Mouse (Mus musculus): ENCODE measurements around the gene Taz. TPM values are rescaled to one million over a fixed set of nuclear protein-coding genes. Genes with fewer than 3 reads are reported as not detected.
A peak's percentile ranks its signal among the peaks of the same experiment; 100 is the strongest.

The Taz gene
- polyA plus RNA-seq (2016; fragmentation: Nextera tagmentation; extraction: Ambion mirVana): 70.5 and 71.3 TPM in 2 replicates

- Histone ChIP-seq H3K9ac (peak within 1 kb of the TSS; percentile 79), H3K27me3 (replicated peaks) (no peaks in the 10 kb centered on the region), H3K9me3 (replicated peaks) (no peaks in the 10 kb centered on the region), H3K4me2 (peak within 1 kb of the TSS; percentile 80), H3K4me1 (replicated peaks) (peaks cover 7% of the 10 kb centered on the region), H3K4me3 (peak within 1 kb of the TSS; percentile 57), H3K36me3 (0 out of 2 replicates have a peak, but pooled peaks cover 3% of the 10 kb centered on the region), H3K27ac (ENCODE audit: poor library complexity, severe bottlenecking) (peak within 1 kb of the TSS; percentile 88)
- WGBS: 12% methylated on average over 16 of the region's 16 CpGs
- peak; percentile 93 for ATAC-seq (ENCODE audit: insufficient number of reproducible peaks, low FRiP score)
Observed at GRCm38 (mm10) chrX:74281732-74282394, at the start of gene Taz, which contains the start of gene Dnase1l1. Taz (plus strand) TSS chrX:74281912. Dnase1l1 (minus strand) TSS chrX:74282337.

- WGBS: 86% methylated on average over 5 of the region's 5 CpGs
Observed at GRCm38 (mm10) chrX:74233196-74233595, 48.5 kb upstream of the Taz start.

GRCm38 (mm10) chrX:74240332-74240731 lies 41.4 kb upstream of the Taz start:
- 84% methylated on average over 4 of the region's 4 CpGs for WGBS
- peaks cover 78% of the 10 kb centered on the region for H3K36me3 ChIP-seq
- no peaks in the 10 kb centered on the region for H3K9me3 ChIP-seq (replicated peaks)
- no peak overlapping the region for H3K4me2 ChIP-seq
- ATAC-seq (ENCODE audit: insufficient number of reproducible peaks, low FRiP score): no peak
- no peak overlapping the region for H3K4me3 ChIP-seq
- peaks cover 15% of the 10 kb centered on the region for H3K4me1 ChIP-seq (replicated peaks)
- H3K9ac ChIP-seq: no peak overlapping the region; the same call in 1 of the 2 replicates
- no peak overlapping the region for H3K27ac ChIP-seq (ENCODE audit: poor library complexity, severe bottlenecking)
- no peaks in the 10 kb centered on the region for H3K27me3 ChIP-seq (replicated peaks)

More at GRCm38 (mm10) chrX:74233196-74233595, 48.5 kb upstream of the Taz start:
- Histone ChIP-seq H3K36me3 (peaks cover 97% of the 10 kb centered on the region), H3K4me3 (no peak overlapping the region), H3K27ac (ENCODE audit: poor library complexity, severe bottlenecking) (no peak overlapping the region), H3K27me3 (replicated peaks) (no peaks in the 10 kb centered on the region), H3K9ac (no peak overlapping the region), H3K9me3 (replicated peaks) (no peaks in the 10 kb centered on the region), H3K4me2 (no peak overlapping the region), H3K4me1 (replicated peaks) (no peaks in the 10 kb centered on the region)
- no peak for ATAC-seq (ENCODE audit: insufficient number of reproducible peaks, low FRiP score)

- 76% methylated on average over 2 of the region's 2 CpGs for WGBS
- Histone ChIP-seq H3K4me1 (replicated peaks) (peaks cover 15% of the 10 kb centered on the region), H3K4me3 (peak overlapping the region; percentile 73), H3K27ac (ENCODE audit: poor library complexity, severe bottlenecking) (peak overlapping the region; percentile 96; the same call in 1 of the 2 replicates), H3K9ac (peak overlapping the region; percentile 90), H3K9me3 (replicated peaks) (no peaks in the 10 kb centered on the region), H3K4me2 (peak overlapping the region; percentile 76), H3K36me3 (peaks cover 50% of the 10 kb centered on the region), H3K27me3 (replicated peaks) (no peaks in the 10 kb centered on the region)
- no peak for ATAC-seq (ENCODE audit: insufficient number of reproducible peaks, low FRiP score)
Observed at GRCm38 (mm10) chrX:74243396-74243795, 38.3 kb upstream of the Taz start.

- Histone ChIP-seq H3K36me3 (peaks cover 46% of the 10 kb centered on the region), H3K4me3 (peak overlapping the region; percentile 73), H3K4me1 (replicated peaks) (peaks cover 15% of the 10 kb centered on the region), H3K9ac (peak overlapping the region; percentile 90), H3K9me3 (replicated peaks) (no peaks in the 10 kb centered on the region), H3K27ac (ENCODE audit: poor library complexity, severe bottlenecking) (peak overlapping the region; percentile 96), H3K27me3 (replicated peaks) (no peaks in the 10 kb centered on the region), H3K4me2 (peak overlapping the region; percentile 76)
- ATAC-seq (ENCODE audit: insufficient number of reproducible peaks, low FRiP score): no peak
- 37% methylated on average over 3 of the region's 3 CpGs for WGBS
Observed at GRCm38 (mm10) chrX:74243807-74244206, 37.9 kb upstream of the Taz start.

DNA sequence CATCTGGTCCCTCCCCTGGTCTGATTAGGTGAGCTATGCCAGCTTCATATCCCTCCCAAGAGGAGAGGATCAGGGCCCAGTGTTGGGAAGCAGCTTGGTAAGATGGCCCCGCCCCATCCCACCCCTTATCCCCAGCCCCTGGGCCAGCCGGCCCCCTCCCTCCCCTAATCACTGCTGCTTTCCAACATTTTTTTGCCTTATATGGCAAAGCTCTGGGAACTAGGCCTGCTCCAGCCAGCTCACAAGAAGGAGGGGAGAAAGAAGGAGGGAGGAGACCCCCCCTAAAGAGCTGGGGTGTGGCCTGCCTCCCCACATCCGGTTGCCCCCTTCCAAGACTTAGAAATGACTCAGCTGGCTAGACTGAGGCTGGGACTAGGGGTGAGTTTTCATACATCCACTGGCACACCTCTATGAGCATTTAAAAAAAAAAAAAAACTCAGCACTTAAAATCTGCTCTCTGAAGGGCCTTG lies 37.1 kb upstream of the Taz start:
- Histone ChIP-seq H3K27ac (ENCODE audit: poor library complexity, severe bottlenecking) (peak overlapping the region; percentile 96), H3K4me3 (peak overlapping the region; percentile 73), H3K4me1 (replicated peaks) (peaks cover 15% of the 10 kb centered on the region), H3K9ac (peak overlapping the region; percentile 90), H3K4me2 (peak overlapping the region; percentile 76), H3K36me3 (peaks cover 38% of the 10 kb centered on the region), H3K9me3 (replicated peaks) (no peaks in the 10 kb centered on the region), H3K27me3 (replicated peaks) (no peaks in the 10 kb centered on the region)
- ATAC-seq (ENCODE audit: insufficient number of reproducible peaks, low FRiP score): peak; percentile 60
- 13% methylated on average over 3 of the region's 3 CpGs for whole genome bisulfite sequencing

GRCm38 (mm10) chrX:74245107-74245506 lies 36.6 kb upstream of the Taz start:
- peak overlapping the region; percentile 73 for H3K4me3 ChIP-seq
- 35% methylated on average over 1 of the region's 1 CpGs for WGBS
- H3K4me1 ChIP-seq (replicated peaks): peaks cover 17% of the 10 kb centered on the region
- no peaks in the 10 kb centered on the region for H3K27me3 ChIP-seq (replicated peaks)
- H3K4me2 ChIP-seq: peak overlapping the region; percentile 76
- peak overlapping the region; percentile 90 for H3K9ac ChIP-seq
- ATAC-seq (ENCODE audit: insufficient number of reproducible peaks, low FRiP score): no peak
- peaks cover 33% of the 10 kb centered on the region for H3K36me3 ChIP-seq
- H3K27ac ChIP-seq (ENCODE audit: poor library complexity, severe bottlenecking): peak overlapping the region; percentile 96
- no peaks in the 10 kb centered on the region for H3K9me3 ChIP-seq (replicated peaks)

- WGBS: 16% methylated on average over 21 of the region's 21 CpGs
- Histone ChIP-seq H3K9me3 (replicated peaks) (no peaks in the 10 kb centered on the region), H3K9ac (peak overlapping the region; percentile 90), H3K4me1 (replicated peaks) (peaks cover 18% of the 10 kb centered on the region), H3K27me3 (replicated peaks) (no peaks in the 10 kb centered on the region), H3K4me3 (peak overlapping the region; percentile 73), H3K36me3 (peaks cover 27% of the 10 kb centered on the region), H3K4me2 (peak overlapping the region; percentile 76), H3K27ac (ENCODE audit: poor library complexity, severe bottlenecking) (peak overlapping the region; percentile 96)
- peak; percentile 60 for ATAC-seq (ENCODE audit: insufficient number of reproducible peaks, low FRiP score)
Observed at GRCm38 (mm10) chrX:74245687-74246086, 36.0 kb upstream of the Taz start.

- peak overlapping the region; percentile 76 for H3K4me2 ChIP-seq
- H3K9ac ChIP-seq: peak overlapping the region; percentile 90
- H3K27me3 ChIP-seq (replicated peaks): no peaks in the 10 kb centered on the region
- H3K36me3 ChIP-seq: peaks cover 22% of the 10 kb centered on the region
- H3K4me3 ChIP-seq: peak overlapping the region; percentile 73
- peaks cover 18% of the 10 kb centered on the region for H3K4me1 ChIP-seq (replicated peaks)
- no peaks in the 10 kb centered on the region for H3K9me3 ChIP-seq (replicated peaks)
- H3K27ac ChIP-seq (ENCODE audit: poor library complexity, severe bottlenecking): peak overlapping the region; percentile 96
- 14% methylated on average over 38 of the region's 38 CpGs for WGBS
- ATAC-seq (ENCODE audit: insufficient number of reproducible peaks, low FRiP score): peak; percentile 88
Observed at GRCm38 (mm10) chrX:74246213-74246681, 35.5 kb upstream of the Taz start.

DNA sequence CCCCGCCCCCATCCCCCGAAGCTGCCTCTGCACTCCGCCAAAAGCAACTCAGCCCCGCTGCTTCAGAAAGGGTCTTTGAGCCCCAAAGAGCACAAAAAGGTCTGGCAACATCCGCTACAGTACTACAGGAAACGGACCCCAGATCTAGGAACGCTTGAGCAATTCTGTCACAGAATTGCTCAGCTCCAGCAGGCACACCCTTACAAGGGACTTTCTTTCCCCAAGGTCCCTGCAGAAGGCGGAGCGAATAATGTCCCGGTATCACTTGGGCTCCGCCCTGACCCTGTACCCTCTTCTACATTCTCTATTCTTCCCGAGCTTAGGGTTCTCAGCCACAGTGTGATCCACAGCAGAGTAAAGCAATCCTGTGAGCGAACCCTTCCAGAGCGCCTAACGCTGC lies 35.0 kb upstream of the Taz start:
- 19% methylated on average over 15 of the region's 15 CpGs for WGBS
- Histone ChIP-seq H3K27ac (ENCODE audit: poor library complexity, severe bottlenecking) (peak overlapping the region; percentile 96), H3K9me3 (replicated peaks) (no peaks in the 10 kb centered on the region), H3K4me2 (peak overlapping the region; percentile 67), H3K36me3 (peaks cover 17% of the 10 kb centered on the region), H3K4me3 (peak overlapping the region; percentile 73), H3K27me3 (replicated peaks) (no peaks in the 10 kb centered on the region), H3K9ac (peak overlapping the region; percentile 69), H3K4me1 (replicated peaks) (peaks cover 18% of the 10 kb centered on the region)
- ATAC-seq (ENCODE audit: insufficient number of reproducible peaks, low FRiP score): peak; percentile 19; the same call in 1 of the 2 replicates

- Histone ChIP-seq H3K27me3 (replicated peaks) (no peaks in the 10 kb centered on the region), H3K4me2 (peak overlapping the region; percentile 71), H3K4me1 (replicated peaks) (peaks cover 7% of the 10 kb centered on the region), H3K27ac (ENCODE audit: poor library complexity, severe bottlenecking) (peak overlapping the region; percentile 73), H3K36me3 (no peaks in the 10 kb centered on the region), H3K4me3 (peak overlapping the region; percentile 53), H3K9ac (peak overlapping the region; percentile 67), H3K9me3 (replicated peaks) (no peaks in the 10 kb centered on the region)
- no peak for ATAC-seq (ENCODE audit: insufficient number of reproducible peaks, low FRiP score)
- 5% methylated on average over 3 of the region's 3 CpGs for WGBS
Observed at GRCm38 (mm10) chrX:74248651-74249050, 33.1 kb upstream of the Taz start.
